Mouse (Mus musculus): ENCODE measurements at regions not wholly inside any gene's neighbourhood (a gene's known extent, or its start where the extent isn't known, plus 50 kb on each side); places are given as distances from the start of the nearest gene placed in this dataset.

DNA sequence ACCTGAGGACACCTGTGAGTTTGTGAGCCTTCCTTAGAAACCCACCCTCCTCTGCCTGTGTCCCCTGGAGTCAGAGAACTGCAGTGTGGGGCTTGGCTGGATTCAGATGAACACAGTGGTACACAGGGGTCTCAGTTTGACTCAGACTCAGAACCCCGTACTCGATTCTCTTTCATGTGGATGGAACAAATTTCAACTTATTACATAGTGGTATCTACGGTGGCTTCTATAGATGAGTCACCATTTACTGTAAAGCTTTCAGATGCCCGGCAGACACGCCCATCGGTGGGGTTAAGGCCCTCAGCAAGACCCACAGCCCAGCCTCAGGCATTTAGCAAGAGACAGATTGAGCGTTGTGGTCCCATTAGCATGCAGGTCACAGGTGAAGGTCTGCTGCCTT is 178.9 kb upstream of the Mrps10 start:
- Histone ChIP-seq H3K27ac (ENCODE audit: insufficient read depth, low read length) (no peak overlapping the region), H3K4me3 (replicated peaks; ENCODE audit: insufficient read depth, low read depth, low read length) (no peak overlapping the region), H3K4me1 (ENCODE audit: control insufficient read depth, insufficient read depth, low read length) (no peaks in the 10 kb centered on the region; the same call in 1 of the 2 replicates), H3K27me3 (ENCODE audit: control insufficient read depth, insufficient read depth, low read length) (no peaks in the 10 kb centered on the region)
- WGBS = 84% methylated on average over 7 of the region's 7 CpGs
- TF ChIP-seq CTCF (IDR thresholded peaks at IDR 0.05; ENCODE audit: borderline replicate concordance, insufficient read depth, low read depth, low read length) = no peak
- TF ChIP-seq POLR2A (IDR thresholded peaks at IDR 0.05; ENCODE audit: borderline replicate concordance, insufficient read depth, low read length) = no peak
- DNase-seq = no peak

DNA sequence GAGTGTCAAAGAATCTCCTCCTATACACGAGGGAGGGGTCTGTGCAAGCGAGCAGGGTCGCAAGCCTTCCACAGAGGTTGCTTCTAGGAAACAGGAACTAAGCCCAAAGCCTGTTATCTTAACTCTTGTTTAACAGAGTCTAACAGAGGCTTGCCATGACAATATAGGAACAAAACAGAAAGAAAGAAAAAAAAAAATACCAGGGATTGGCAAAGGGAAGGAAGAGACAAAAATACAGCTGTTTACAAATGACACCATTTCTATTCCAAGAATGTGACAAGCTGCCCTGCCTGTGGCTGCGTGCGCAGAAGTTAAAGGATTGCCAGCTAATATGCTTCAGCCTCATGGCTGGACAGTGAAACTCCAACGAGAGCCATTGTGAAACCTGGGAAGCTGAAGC is 173.8 kb upstream of the Ubr2 start:
- no peaks in the 10 kb centered on the region; the same call in 1 of the 2 replicates for H3K4me1 ChIP-seq (ENCODE audit: control insufficient read depth, insufficient read depth, low read length)
- 74% methylated on average over 6 of the region's 6 CpGs for WGBS
- DNase-seq = no peak
- no peak overlapping the region for H3K4me3 ChIP-seq (replicated peaks; ENCODE audit: insufficient read depth, low read depth, low read length)
- H3K27me3 ChIP-seq (ENCODE audit: control insufficient read depth, insufficient read depth, low read length) = no peaks in the 10 kb centered on the region
- no peak overlapping the region for H3K27ac ChIP-seq (ENCODE audit: insufficient read depth, low read length)
- no peak for TF ChIP-seq CTCF (IDR thresholded peaks at IDR 0.05; ENCODE audit: borderline replicate concordance, insufficient read depth, low read depth, low read length)
- no peak for TF ChIP-seq POLR2A (IDR thresholded peaks at IDR 0.05; ENCODE audit: borderline replicate concordance, insufficient read depth, low read length)

DNA sequence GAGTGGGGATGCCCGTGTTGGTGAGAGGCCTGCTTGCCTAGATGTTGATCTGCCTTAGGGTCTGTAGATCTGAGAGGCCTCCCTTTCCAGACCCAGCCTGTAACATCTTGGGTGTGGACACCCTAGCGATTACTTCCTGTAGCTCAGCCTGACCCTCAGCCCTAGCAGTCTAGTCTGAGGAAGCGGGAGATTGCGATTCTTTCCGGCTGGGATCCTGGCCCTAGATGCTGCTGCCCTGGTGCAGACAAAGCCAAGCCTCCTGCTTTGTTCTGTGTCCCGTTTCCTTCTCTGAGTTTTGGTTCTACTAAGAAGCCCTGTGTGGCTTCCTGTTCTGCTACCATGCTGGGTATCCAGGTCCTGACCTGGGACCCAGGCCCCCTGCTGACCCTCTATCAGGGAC is 171.8 kb upstream of the Ubr2 start:
- WGBS = 65% methylated on average over 6 of the region's 6 CpGs
- no peak overlapping the region for H3K4me3 ChIP-seq (replicated peaks; ENCODE audit: insufficient read depth, low read depth, low read length)
- TF ChIP-seq CTCF (IDR thresholded peaks at IDR 0.05; ENCODE audit: borderline replicate concordance, insufficient read depth, low read depth, low read length) = no peak
- no peak for TF ChIP-seq POLR2A (IDR thresholded peaks at IDR 0.05; ENCODE audit: borderline replicate concordance, insufficient read depth, low read length)
- no peak overlapping the region for H3K27ac ChIP-seq (ENCODE audit: insufficient read depth, low read length)
- no peaks in the 10 kb centered on the region for H3K4me1 ChIP-seq (ENCODE audit: control insufficient read depth, insufficient read depth, low read length)
- H3K27me3 ChIP-seq (ENCODE audit: control insufficient read depth, insufficient read depth, low read length) = no peaks in the 10 kb centered on the region
- no peak for DNase-seq

DNA sequence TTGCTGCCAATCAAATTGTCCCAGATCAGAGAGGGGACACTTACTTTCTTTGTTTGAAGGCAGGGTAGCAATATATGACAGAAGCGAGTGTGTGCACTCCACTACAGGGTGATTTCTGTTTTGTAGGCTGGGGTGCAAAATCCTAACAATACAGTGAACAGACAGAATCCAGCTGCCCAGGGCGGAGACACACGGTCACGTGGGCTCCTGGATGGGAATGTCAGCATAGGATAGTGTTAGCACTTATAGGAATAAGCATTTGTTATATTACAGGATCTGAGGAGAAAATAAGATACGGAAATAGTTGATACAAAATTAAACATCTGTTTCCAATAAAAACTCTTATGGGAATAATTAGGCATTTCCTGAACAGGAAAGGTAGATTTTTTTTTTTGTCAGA is 169.1 kb upstream of the Ubr2 start:
- TF ChIP-seq CTCF (IDR thresholded peaks at IDR 0.05; ENCODE audit: borderline replicate concordance, insufficient read depth, low read depth, low read length) = no peak
- TF ChIP-seq POLR2A (IDR thresholded peaks at IDR 0.05; ENCODE audit: borderline replicate concordance, insufficient read depth, low read length) = no peak
- Histone ChIP-seq H3K27me3 (ENCODE audit: control insufficient read depth, insufficient read depth, low read length) (no peaks in the 10 kb centered on the region), H3K27ac (ENCODE audit: insufficient read depth, low read length) (no peak overlapping the region), H3K4me1 (ENCODE audit: control insufficient read depth, insufficient read depth, low read length) (no peaks in the 10 kb centered on the region), H3K4me3 (replicated peaks; ENCODE audit: insufficient read depth, low read depth, low read length) (no peak overlapping the region)
- no peak for DNase-seq
- WGBS = 80% methylated on average over 5 of the region's 5 CpGs

DNA sequence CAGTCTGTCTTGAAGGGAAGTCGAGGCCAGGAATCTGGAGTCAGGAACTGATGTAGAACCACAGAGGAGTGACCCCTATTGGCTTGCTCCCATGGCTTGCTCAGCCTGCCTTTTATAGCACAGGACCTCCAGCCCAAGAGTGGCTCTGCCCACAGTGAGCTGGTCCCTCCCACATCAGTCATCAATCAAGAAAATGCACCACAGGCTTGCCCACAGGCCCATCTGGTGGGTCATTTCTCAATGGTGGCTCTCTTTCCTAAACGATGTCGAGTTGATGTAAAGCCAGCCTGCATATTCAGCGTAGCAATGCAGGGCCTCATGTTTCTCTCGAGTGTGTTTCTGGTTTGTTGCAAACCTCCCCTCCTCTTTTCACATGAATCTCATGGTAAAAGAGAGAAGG is 168.3 kb upstream of the Ubr2 start:
- Histone ChIP-seq H3K27ac (ENCODE audit: insufficient read depth, low read length) (no peak overlapping the region), H3K27me3 (ENCODE audit: control insufficient read depth, insufficient read depth, low read length) (no peaks in the 10 kb centered on the region), H3K4me3 (replicated peaks; ENCODE audit: insufficient read depth, low read depth, low read length) (no peak overlapping the region), H3K4me1 (ENCODE audit: control insufficient read depth, insufficient read depth, low read length) (no peaks in the 10 kb centered on the region)
- no peak for DNase-seq
- WGBS = 50% methylated on average over 5 of the region's 5 CpGs
- TF ChIP-seq CTCF (IDR thresholded peaks at IDR 0.05; ENCODE audit: borderline replicate concordance, insufficient read depth, low read depth, low read length) (no peak), POLR2A (IDR thresholded peaks at IDR 0.05; ENCODE audit: borderline replicate concordance, insufficient read depth, low read length) (no peak)

DNA sequence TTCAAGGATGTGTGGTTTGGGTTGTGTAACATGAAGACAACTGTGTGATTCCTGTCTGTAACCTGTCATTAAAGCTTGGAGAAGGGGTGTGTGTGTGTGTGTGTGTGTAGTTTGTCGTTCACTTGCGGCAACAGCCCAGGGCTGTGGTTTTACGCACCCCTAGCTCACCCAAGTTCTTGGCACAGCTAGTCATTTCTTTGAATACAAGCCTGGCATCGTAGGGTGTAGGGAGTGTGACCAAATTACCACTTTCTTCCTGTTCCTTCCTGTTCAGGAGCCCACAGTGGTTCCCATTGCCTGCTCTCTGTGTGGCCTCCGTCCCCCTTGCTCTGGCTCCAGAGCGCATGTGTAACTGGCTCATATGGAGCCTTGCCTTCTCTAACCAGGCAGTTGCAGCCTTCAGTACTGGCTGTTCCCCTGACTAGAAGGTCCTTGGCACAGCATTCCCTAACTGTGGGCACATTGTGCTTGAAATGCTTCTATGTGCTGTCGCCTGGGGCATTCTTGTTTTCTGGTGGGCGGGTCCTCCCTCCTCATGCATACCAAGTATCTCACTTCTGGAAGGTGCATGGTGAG is 167.4 kb upstream of the Ubr2 start:
- DNase-seq = no peak
- Histone ChIP-seq H3K4me1 (ENCODE audit: control insufficient read depth, insufficient read depth, low read length) (no peaks in the 10 kb centered on the region), H3K27me3 (ENCODE audit: control insufficient read depth, insufficient read depth, low read length) (no peaks in the 10 kb centered on the region), H3K4me3 (replicated peaks; ENCODE audit: insufficient read depth, low read depth, low read length) (no peak overlapping the region), H3K27ac (ENCODE audit: insufficient read depth, low read length) (no peak overlapping the region)
- 59% methylated on average over 8 of the region's 8 CpGs for whole genome bisulfite sequencing
- TF ChIP-seq CTCF (IDR thresholded peaks at IDR 0.05; ENCODE audit: borderline replicate concordance, insufficient read depth, low read depth, low read length) (no peak), POLR2A (IDR thresholded peaks at IDR 0.05; ENCODE audit: borderline replicate concordance, insufficient read depth, low read length) (no peak)

DNA sequence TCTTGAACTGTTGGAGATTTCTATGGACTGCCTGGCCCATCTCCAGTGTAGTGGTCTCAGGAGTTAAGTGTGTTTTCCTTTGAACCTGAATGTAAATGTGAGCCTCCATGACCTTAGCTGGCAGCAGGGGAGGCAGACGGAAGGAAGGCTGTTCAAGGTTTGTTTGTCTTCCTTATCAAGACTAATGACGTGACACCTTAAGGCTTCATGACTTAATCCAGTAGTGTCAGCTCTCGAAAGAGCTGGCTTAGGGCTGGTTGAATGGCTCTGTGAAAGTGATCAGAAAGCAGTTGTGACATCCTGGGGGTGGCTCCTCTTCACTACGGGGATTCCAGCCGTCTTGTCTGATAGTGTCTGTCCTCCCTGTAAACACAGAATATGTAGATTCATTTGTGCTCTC is 166.0 kb upstream of the Ubr2 start:
- H3K4me1 ChIP-seq (ENCODE audit: control insufficient read depth, insufficient read depth, low read length) = no peaks in the 10 kb centered on the region
- H3K27ac ChIP-seq (ENCODE audit: insufficient read depth, low read length) = no peak overlapping the region
- TF ChIP-seq CTCF (IDR thresholded peaks at IDR 0.05; ENCODE audit: borderline replicate concordance, insufficient read depth, low read depth, low read length) (no peak), POLR2A (IDR thresholded peaks at IDR 0.05; ENCODE audit: borderline replicate concordance, insufficient read depth, low read length) (no peak)
- H3K4me3 ChIP-seq (replicated peaks; ENCODE audit: insufficient read depth, low read depth, low read length) = no peak overlapping the region
- 80% methylated on average over 5 of the region's 5 CpGs for WGBS
- DNase-seq = no peak
- H3K27me3 ChIP-seq (ENCODE audit: control insufficient read depth, insufficient read depth, low read length) = no peaks in the 10 kb centered on the region

DNA sequence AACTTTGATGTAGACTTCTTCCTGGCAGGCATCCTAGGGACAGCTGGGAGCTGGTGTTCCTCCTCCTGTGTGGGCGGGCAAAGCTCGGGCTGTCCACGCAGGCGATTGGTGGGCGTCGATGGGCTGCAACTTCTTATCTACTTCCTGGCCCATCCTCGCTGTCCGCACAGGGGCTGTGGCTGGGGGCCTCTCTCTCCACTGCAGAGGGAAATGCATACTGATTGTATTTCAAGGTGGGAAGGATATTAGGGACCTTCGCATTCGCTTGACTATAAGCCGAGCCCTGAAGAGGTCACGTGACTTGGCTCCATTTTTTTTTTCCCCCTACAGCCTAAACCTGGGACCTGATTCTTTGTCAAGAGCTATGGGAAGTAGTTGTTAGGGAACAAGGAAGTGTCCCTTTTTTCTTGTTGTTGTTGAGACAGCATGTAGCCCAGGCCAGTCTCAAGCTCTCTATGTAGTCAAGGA is 164.4 kb upstream of the Ubr2 start:
- no peaks in the 10 kb centered on the region for H3K4me1 ChIP-seq (ENCODE audit: control insufficient read depth, insufficient read depth, low read length)
- no peak overlapping the region for H3K27ac ChIP-seq (ENCODE audit: insufficient read depth, low read length)
- no peak overlapping the region for H3K4me3 ChIP-seq (replicated peaks; ENCODE audit: insufficient read depth, low read depth, low read length)
- H3K27me3 ChIP-seq (ENCODE audit: control insufficient read depth, insufficient read depth, low read length) = no peaks in the 10 kb centered on the region
- no peak for TF ChIP-seq POLR2A (IDR thresholded peaks at IDR 0.05; ENCODE audit: borderline replicate concordance, insufficient read depth, low read length)
- no peak for TF ChIP-seq CTCF (IDR thresholded peaks at IDR 0.05; ENCODE audit: borderline replicate concordance, insufficient read depth, low read depth, low read length)
- DNase-seq = peak in 1 of 2 experiments; percentile 13
- 32% methylated on average over 12 of the region's 12 CpGs for WGBS
